Mouse (Mus musculus): Measurements from ENCODE around the gene Col11a2.

DNA sequence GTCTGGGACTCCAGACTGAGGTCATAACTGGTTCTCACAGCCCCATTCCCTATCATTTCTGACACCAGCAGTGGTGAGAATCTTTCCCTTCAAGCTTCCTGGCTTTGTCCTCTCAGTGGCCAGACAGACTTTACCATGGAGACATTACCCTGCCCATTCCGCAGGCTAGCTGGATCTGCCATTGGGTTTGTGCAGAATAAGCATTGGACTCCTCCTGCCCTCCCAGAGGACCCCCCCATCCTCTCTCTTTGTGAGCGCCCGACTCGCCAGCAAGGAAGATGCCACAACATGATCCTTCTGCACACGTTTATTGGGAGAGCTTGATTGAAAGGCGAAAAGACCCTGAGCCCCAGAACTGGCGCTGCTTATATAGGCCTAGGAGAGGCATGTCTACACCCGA, 25.8 kb upstream of the Col11a2 start:
- TF ChIP-seq CTCF (IDR thresholded peaks at IDR 0.05) (no peak), EP300 (IDR thresholded peaks at IDR 0.05; ENCODE audit: insufficient read depth, low read depth, low read length) (no peak), POLR2A (IDR thresholded peaks at IDR 0.05; ENCODE audit: insufficient read depth, low read depth, low read length) (no peak)
